Mouse (Mus musculus) embryonic fibroblast, embryonic 13.5 days (primary cell): ENCODE results near the gene Tmcc3.

Experiments
- CTCF ChIP-seq: IDR thresholded peaks from 2 replicates; pipeline ENCODE4 v1.5.1; 2011; ENCODE audit warnings: mild to moderate bottlenecking, control low read depth, low read length, moderate library complexity, borderline replicate concordance; ENCODE audit not compliant: insufficient read depth
- POLR2A ChIP-seq: IDR thresholded peaks from 2 replicates; pipeline ENCODE4 v1.6.1; 2011; ENCODE audit warnings: low read depth, mild to moderate bottlenecking, control low read depth, low read length, moderate library complexity

- TF ChIP-seq CTCF, result no peak
- no peak for TF ChIP-seq POLR2A
Observed at GRCm38 (mm10) chr10:94299301-94299700, 12.4 kb upstream of the Tmcc3 start.
